Mouse (Mus musculus): Measurements from ENCODE around the gene Lpar2.

- TF ChIP-seq CTCF (IDR thresholded peaks at IDR 0.05), result no peak
- no peak for TF ChIP-seq EP300 (IDR thresholded peaks at IDR 0.05)
Observed at GRCm38 (mm10) chr8:69809820-69810219, 12.4 kb upstream of the Lpar2 start.
